Mouse (Mus musculus): ENCODE data around the gene Plekhg6. TPM values are rescaled to one million over a fixed set of nuclear protein-coding genes. Genes with fewer than 3 reads are reported as not detected.

Plekhg6 gene
- polyA plus RNA-seq, 1 experiment: 24.1 TPM

DNA sequence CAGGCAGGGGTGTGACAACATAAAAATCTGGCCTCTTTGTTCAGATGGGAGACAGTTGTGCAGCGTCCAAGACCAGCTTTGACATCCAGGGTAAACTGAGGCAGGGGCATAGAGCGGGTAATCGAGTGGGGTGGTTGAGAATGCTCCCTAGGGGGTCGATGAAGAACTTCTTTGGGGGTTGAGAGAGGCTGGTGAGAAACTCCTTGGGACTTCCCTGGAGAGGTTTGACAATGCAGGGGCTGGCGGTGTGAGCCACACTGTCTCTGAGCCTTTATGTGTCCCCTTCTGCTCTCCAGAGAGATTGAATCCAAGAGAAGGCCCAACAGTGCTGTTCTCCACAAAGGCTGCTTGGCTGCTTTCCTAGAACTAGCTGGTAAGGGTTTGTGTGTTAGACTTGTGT is 9.3 kb upstream of the Plekhg6 start:
- DNase-seq (ENCODE audit: low read depth, low spot score): no peak
- WGBS: 90% methylated on average over 5 of the region's 5 CpGs

GRCm38 (mm10) chr6:125386080-125386479 is 5.5 kb upstream of the Plekhg6 start:
- WGBS: 45% methylated on average over 6 of the region's 6 CpGs
- DNase-seq (ENCODE audit: low read depth, low spot score): no peak

DNA sequence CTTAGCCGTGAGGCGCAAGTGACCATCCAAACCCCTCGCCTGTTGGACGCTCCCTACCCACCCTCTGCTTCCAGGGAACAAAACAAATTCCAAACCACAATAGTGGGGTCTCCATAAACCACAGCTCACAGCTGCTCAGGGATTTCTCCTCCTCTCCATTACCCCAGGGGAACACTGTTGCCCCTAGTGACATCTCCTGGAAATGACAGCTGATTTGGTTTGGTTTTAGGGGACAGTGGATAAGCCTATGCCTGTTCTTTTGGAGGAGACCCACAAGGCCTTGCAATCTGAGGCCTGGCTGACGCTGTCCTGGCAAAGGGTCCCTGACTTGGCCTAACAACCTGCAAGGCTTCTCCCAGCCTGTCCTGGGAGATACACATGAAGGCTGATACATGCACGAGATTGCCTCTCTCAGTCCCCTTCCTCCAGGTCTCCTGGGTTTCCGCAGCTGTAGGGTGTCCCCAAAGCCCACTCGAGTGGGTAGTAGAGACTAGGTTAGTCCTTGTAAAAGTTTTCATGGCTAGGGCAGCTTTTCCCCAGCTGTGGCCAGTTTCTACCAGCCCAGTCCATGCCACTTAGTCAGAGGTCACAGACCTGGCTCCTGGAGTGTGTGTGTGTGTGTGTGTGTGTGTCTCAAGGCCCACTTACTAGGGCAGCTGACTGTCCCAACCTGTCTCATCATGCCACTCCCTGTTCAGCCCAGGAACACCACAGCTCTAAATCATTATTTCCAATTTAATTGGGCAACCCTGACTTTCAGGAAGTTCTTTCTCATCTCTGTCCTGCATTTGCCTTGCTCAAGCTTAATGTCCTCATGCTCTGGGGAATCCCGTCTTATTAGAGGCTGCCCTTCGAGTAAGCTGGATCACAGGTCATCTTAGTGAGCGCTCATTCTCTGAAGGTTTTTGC is 4.7 kb upstream of the Plekhg6 start:
- 72% methylated on average over 11 of the region's 11 CpGs for WGBS
- DNase-seq (ENCODE audit: low read depth, low spot score): no peak

DNA sequence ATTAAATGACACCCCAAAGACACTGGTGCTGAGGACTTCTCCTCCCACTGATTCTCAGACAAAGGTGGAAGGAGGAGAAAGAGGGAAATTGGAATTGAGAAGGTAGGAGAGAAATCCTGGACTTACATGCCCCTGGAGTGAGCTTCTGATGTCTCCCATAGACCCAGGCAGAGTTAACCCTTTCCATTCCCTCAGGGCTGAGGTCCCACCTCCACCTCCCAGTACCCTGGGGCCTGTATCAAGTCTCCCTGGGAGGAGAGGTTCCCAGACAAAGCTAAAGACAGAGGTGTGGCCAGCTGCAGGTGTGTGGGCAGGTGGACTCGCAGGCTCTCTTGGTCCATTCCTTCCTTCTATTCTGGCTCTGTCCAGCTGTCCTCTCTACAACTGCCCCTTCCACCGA is 1.4 kb upstream of the Plekhg6 start:
- 48% methylated on average over 2 of the region's 2 CpGs for WGBS
- no peak for DNase-seq (ENCODE audit: low read depth, low spot score)

DNA sequence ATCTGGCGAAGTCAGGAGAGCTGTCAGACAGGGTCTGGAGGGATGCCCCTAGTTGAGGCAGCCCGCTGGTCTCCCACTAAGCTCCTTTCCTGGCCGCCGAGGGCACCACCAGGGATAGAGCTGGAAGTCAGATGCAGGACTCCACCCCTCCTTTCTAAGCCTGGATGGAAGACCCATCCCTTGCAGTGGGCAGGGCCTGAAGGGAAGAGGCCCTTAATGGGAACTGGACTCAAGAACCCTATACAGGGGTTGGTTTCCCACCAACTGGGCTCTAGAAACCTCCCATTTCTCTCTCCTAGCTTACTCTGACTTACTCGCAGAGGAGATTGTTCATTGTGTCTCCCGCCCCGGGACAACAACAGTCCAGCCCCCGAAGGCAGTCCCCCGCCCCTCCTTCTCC is 812 bp downstream of the Plekhg6 start:
- DNase-seq (ENCODE audit: low read depth, low spot score): no peak
- 26% methylated on average over 9 of the region's 9 CpGs for WGBS

DNA sequence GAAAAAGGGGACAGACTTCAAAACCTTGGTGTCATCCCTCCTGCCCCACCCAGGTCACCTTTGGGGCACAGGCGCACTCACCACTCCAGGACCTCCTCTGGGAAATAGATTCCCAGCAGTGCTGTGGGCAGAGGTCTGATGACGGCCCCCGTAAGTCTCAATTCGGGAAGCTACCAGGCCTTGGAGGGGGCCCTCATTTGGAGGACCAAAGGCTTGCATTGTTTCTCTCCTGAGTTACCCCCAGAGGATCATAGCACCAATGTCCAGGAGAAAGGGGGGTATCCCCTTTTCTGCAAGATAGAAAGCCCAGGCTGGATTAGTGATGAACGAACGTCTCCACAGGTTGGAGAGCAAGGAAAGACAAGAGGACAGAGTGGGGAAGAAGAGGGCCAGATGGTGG is 2.0 kb downstream of the Plekhg6 start:
- 68% methylated on average over 6 of the region's 6 CpGs for WGBS
- no peak for DNase-seq (ENCODE audit: low read depth, low spot score)

DNA sequence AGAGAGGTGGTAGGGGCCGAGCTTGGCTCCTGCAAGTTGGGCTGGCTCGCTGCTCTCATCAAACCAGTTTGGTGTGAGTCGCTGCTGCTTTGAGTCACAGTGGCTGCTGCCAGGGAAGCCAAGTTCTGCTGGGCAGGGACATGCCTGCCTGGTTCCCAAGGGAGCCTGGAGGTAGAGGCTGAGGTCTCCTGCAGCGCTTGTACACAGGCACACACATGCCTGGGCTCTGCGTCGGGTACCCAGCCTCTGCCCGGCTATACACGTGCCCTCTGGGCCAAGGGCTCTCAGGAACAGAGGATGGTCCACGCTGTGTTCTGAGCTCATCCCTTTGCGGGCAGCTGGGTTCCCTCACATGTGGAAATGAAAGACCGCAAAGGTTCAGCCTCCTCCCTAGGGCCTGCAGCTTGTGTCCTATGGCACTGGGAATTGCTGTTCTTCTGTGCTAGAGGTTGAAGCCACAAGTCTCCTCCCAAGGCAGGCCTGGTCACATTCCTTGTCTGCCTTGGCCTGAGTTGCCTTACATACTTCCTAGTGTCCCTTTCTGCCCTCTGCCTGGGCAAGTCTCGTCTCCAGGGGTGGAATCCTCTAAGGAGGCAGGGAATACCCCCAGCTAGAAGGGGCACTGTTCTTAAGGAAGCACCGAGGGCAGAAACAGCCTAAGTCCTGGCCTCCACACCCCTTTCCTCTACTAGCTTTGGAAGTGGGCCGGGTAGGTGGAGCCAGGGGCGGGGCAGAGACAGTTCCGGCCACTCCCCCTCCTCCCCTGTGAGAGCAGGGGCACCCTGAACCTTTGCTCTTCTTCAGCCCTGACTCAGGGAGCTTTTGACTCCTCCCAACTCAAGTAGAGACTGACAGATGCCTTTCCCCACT is 2.8 kb downstream of the Plekhg6 start:
- no peak for DNase-seq (ENCODE audit: low read depth, low spot score)
- WGBS: 23% methylated on average over 16 of the region's 16 CpGs

DNA sequence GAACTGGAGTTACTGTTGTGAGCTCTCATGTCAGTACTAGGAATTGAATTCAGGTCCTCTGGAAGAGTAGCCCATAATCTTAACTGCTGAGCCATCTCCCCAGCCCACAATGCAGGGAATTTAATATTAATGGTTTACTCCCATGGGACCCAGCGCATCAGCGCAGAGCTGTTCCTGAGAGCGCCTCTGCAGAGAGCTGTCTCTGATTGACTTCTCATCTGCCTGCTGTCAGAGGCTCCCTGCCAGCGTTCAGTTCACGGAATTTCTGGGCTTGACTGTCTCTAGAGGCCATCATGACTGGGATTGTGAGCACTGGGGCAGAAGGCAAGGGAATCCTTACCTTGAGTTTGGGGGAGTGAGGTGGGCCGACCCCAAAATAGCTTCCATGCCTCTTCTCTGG is 3.6 kb downstream of the Plekhg6 start:
- 80% methylated on average over 6 of the region's 6 CpGs for WGBS
- no peak for DNase-seq (ENCODE audit: low read depth, low spot score)

DNA sequence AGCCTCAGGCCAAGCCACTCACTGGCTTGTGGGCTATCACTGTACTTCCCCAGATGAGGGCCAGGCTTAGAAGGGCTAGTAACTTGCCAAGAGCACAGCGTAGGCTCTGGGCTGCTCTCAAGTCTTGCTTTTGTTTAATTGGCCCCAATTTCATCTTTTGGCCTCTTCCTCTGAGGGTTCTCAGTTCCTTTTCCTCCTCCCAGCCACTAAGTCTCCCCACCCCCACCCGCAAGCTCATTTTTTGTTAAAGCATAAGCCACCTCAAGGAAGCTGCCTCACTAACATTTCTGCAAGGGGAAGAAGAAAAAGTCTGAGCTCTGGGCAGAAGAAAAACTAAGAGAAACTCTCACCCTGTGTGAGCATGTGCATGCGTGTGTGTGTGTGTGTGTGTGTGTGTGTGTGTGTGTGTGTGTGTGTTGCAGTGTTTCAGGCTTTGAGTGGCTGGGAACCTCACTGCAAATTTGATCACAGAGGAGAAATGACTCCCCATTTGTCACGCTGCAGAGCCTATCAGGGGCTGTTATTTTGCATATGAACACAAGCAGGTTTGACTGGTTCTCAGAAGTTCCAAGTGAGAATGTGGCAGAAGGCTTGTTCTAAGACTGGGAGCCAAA is 12.7 kb downstream of the Plekhg6 start:
- WGBS: 11% methylated on average over 4 of the region's 4 CpGs

GRCm38 (mm10) chr6:125366133-125366532 is 14.5 kb downstream of the Plekhg6 start:
- DNase-seq (ENCODE audit: low read depth, low spot score): no peak
- WGBS: 56% methylated on average over 1 of the region's 1 CpGs

More for the DNA sequence above, 12.7 kb downstream of the Plekhg6 start:
- DNase-seq (ENCODE audit: low read depth, low spot score): no peak

- DNase-seq (ENCODE audit: low read depth, low spot score): no peak
Measured at GRCm38 (mm10) chr6:125365522-125365921, 15.1 kb downstream of the Plekhg6 start.

DNA sequence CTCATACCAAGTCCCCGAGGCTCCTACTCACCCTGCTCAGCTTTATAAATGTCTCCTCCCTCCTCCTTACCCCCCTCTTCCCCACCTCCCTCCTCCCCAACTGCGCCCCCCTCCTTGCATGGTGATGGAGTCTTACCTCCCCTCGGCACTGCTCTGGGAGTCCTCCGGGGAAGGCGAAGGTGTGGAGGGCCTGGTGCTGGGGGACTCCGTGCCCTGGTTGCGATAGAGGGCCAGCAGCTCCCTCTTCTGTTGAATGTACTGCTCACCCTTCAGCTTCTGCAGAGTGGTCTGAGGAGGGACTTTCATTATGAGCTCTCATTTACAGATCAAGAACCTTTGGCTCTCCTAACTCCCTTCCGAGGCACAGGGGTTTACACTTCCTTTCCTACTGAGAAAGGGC is 16.1 kb downstream of the Plekhg6 start:
- DNase-seq (ENCODE audit: low read depth, low spot score): no peak
- 25% methylated on average over 8 of the region's 8 CpGs for whole genome bisulfite sequencing

More at GRCm38 (mm10) chr6:125365522-125365921, 15.1 kb downstream of the Plekhg6 start:
- WGBS: 76% methylated on average over 5 of the region's 5 CpGs

GRCm38 (mm10) chr6:125363451-125364242 is 16.9 kb downstream of the Plekhg6 start:
- no peak for DNase-seq (ENCODE audit: low read depth, low spot score)
- 38% methylated on average over 23 of the region's 23 CpGs for WGBS

DNA sequence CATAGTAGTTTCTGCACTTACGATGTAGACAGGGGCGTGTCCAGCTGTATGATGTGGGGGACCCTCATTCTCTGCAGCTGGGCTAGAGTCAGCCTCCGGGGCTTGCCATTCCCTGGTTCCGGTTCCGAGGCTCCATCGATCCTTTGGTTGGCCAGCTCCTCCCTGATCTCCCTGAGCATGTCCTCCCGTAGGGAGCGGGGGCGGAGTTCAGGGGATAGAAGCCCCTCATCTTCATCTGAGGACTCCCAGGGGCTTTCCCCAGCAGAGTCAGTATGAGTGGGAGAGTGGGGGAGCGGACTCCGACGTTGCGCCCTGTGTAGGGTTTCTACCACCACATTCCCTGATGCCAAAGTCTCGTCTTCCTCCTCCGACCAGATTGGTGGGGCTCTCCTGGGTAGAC is 17.6 kb downstream of the Plekhg6 start:
- WGBS: 70% methylated on average over 15 of the region's 15 CpGs
- no peak for DNase-seq (ENCODE audit: low read depth, low spot score)

- 65% methylated on average over 38 of the region's 38 CpGs for WGBS
- DNase-seq (ENCODE audit: low read depth, low spot score): no peak
Measured at GRCm38 (mm10) chr6:125361467-125362291, 18.9 kb downstream of the Plekhg6 start.

- 91% methylated on average over 9 of the region's 9 CpGs for WGBS
- no peak for DNase-seq (ENCODE audit: low read depth, low spot score)
Measured at GRCm38 (mm10) chr6:125360846-125361245, 19.7 kb downstream of the Plekhg6 start.

GRCm38 (mm10) chr6:125359999-125360398 is 20.6 kb downstream of the Plekhg6 start:
- DNase-seq (ENCODE audit: low read depth, low spot score): no peak
- WGBS: 63% methylated on average over 9 of the region's 9 CpGs

DNA sequence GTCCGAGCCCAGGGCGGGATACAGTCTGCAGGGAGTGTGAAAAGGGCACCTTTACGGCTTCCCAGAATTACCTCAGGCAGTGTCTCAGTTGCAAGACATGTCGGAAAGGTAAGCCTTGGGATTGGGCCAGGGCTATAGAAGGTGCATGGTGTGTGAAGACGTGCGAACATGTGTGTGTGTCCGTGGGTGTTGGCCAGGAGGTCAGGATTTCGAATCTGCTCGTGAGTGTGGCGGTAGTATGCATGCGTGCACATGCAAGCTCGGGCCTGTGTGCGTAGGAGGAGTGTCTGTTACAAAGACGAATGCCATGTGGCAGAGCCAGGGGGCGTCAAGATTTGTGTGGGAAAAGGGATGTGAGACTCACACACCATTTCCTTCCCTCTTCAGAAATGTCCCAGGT is 23.3 kb downstream of the Plekhg6 start:
- no peak for DNase-seq (ENCODE audit: low read depth, low spot score)
- WGBS: 88% methylated on average over 15 of the region's 15 CpGs

- no peak for DNase-seq (ENCODE audit: low read depth, low spot score)
- WGBS: 32% methylated on average over 8 of the region's 8 CpGs
Measured at GRCm38 (mm10) chr6:125356264-125356663, 24.3 kb downstream of the Plekhg6 start.

Data from large intestine, adult 2 months (tissue).